Mouse (Mus musculus) heart, embryonic 13.5 days (tissue): Measurements from ENCODE around the gene Zbtb38. TPM values are rescaled to one million over a fixed set of nuclear protein-coding genes. Genes with fewer than 3 reads are reported as not detected.

Experiments used
- ATAC-seq: fragments of 200-750 bp; cut with Nextera tagmentation; 2 replicates; pipeline ENCODE4 v1.8.0; 2017; ENCODE audit warnings: moderate TSS enrichment; ENCODE audit not compliant: insufficient number of reproducible peaks, low FRiP score, low TSS enrichment; ENCODE audit errors: extremely low read depth
- H3K27ac ChIP-seq: fragments of 300-500 bp; sonication (generic); replicated peaks from 2 replicates; pipeline ENCODE4 v1.5.1; 2015; ENCODE audit warnings: moderate library complexity, mild to moderate bottlenecking, inconsistent platforms
- H3K27me3 ChIP-seq: fragments of 300-500 bp; sonication (generic); replicated peaks from 2 replicates; pipeline ENCODE4 v1.6.1; 2015; ENCODE audit warnings: mild to moderate bottlenecking, inconsistent platforms
- H3K36me3 ChIP-seq: fragments of 300-500 bp; sonication (generic); 2 replicates; pipeline ENCODE4 v1.6.1; 2015; ENCODE audit warnings: mild to moderate bottlenecking, inconsistent platforms
- H3K4me1 ChIP-seq: fragments of 300-500 bp; sonication (generic); 2 replicates; pipeline ENCODE4 v1.6.1; 2015; ENCODE audit warnings: inconsistent platforms
- H3K4me2 ChIP-seq: fragments of 300-500 bp; sonication (generic); 2 replicates; pipeline ENCODE4 v1.6.1; 2015; ENCODE audit warnings: inconsistent platforms, mild to moderate bottlenecking, moderate library complexity
- H3K4me3 ChIP-seq: fragments of 300-500 bp; sonication (generic); 2 replicates; pipeline ENCODE4 v1.5.1; 2015; ENCODE audit warnings: moderate library complexity, mild to moderate bottlenecking, inconsistent platforms
- H3K9ac ChIP-seq: fragments of 300-500 bp; sonication (generic); 2 replicates; pipeline ENCODE4 v1.6.1; 2015; ENCODE audit warnings: inconsistent platforms, mild to moderate bottlenecking, moderate library complexity
- H3K9me3 ChIP-seq: fragments of 300-500 bp; sonication (generic); 2 replicates; pipeline ENCODE4 v1.6.1; 2016; ENCODE audit warnings: inconsistent platforms
- WGBS: fragments of 180-500 bp; shearing (Covaris S2); methylation state at CpG from one replicate; pipeline ENCODE4 v1.1.7; 2015; ENCODE audit warnings: mixed read lengths; 5-methylcytosine and 5-hydroxymethylcytosine counted together
- polyA plus RNA-seq: library from polyadenylated mRNA; unstranded; fragments of >200 nt; fragmentation: Nextera tagmentation; extraction: Ambion mirVana; gene quantifications from 2 replicates; pipeline ENCODE4 v1.2.1, GENCODE M21; 2015

Zbtb38 gene
- polyA plus RNA-seq, 1 experiment from 2014 or later: 27.1 TPM

DNA sequence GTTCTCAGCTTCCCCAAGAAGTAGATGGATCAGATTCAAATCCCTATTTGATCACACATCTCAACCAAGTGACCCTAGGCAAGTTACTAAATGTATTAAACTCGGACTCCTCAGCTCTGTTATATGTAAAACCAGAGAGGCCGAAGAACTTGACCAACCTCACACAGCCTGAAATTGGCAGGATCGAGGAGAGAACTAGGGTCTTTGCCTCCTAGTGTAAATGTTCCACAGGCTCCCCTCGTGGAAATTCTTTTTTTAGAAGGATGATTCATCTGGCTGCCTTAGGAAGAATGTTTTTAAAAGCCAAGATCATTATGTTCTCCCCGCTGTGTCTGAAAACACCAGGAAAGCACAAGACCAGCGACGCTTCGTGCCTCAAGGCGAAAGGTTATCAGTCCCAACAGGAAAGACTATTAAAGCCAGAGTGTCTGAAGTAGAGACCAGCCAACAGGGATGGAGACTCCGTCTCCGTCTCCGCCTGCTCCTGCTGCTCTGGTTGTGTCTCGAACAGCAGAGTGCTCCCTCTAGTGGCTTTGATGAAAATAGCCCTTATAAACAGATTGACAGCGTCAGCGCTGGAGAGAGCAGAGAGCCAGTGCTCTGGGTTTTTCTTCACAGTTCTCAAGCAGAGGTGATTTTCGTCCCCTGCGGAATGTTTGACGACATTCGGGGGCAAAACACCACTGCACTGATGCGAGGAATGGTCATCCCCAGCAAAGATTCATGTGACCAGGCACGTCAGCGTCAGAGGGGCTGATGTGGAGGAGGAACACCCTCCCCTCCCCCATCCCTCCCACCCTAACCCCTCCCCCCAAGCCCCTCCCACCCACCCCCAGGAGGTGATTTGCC is 6.3 kb upstream of the Zbtb38 start:
- Histone ChIP-seq H3K9me3 (no peaks in the 10 kb centered on the region), H3K27ac (peak overlapping the region; percentile 77), H3K4me1 (peaks cover 13% of the 10 kb centered on the region), H3K4me3 (peak overlapping the region; percentile 46), H3K9ac (peak overlapping the region; percentile 79), H3K4me2 (peak overlapping the region; percentile 66), H3K27me3 (no peaks in the 10 kb centered on the region), H3K36me3 (no peaks in the 10 kb centered on the region)
- WGBS: 7% methylated on average over 22 of the region's 22 CpGs
- ATAC-seq: peak; percentile 66; the same call in 1 of the 2 replicates

DNA sequence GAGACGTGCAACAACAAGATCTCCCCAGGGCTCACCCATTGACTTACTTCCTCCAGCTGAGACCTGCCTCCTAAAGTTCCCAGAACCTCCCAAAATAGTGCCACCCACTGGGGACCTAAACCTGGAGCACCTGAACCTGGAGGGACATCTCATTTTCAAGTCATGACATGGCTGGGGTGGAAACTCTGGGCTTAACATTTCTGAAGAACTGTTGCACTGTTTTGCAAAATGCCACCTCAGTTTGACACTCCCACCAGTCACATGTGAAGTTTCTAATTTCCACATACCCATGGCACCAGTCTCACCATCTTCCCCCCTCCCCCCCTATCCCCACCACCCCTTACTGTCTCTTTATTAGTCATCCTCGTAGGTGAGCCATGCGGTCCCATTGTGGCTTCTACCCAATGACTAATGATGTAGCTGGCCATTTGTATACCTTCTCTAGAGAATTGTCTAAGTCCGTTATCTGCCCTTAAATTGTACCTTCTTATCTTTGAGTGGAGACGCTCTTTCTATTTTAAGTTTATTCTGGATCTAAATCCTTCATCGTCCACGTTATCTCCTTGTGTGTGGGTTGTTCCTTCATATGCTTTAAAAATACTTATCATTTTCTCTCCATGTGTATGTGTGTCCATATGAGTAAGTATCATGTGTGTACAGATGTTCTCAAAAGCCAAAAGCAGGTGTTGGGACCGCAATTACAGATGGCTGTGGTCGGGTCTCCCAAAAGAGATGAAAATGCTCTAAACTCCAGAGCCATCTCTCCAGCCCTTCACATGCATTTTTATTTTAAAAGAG is 4.2 kb upstream of the Zbtb38 start:
- H3K27me3 ChIP-seq: no peaks in the 10 kb centered on the region
- H3K9ac ChIP-seq: no peak overlapping the region
- H3K4me1 ChIP-seq: peaks cover 34% of the 10 kb centered on the region
- 69% methylated on average over 9 of the region's 9 CpGs for WGBS
- no peak overlapping the region for H3K27ac ChIP-seq
- H3K4me2 ChIP-seq: no peak overlapping the region
- no peaks in the 10 kb centered on the region for H3K9me3 ChIP-seq
- no peak for ATAC-seq
- no peaks in the 10 kb centered on the region for H3K36me3 ChIP-seq
- H3K4me3 ChIP-seq: no peak overlapping the region

DNA sequence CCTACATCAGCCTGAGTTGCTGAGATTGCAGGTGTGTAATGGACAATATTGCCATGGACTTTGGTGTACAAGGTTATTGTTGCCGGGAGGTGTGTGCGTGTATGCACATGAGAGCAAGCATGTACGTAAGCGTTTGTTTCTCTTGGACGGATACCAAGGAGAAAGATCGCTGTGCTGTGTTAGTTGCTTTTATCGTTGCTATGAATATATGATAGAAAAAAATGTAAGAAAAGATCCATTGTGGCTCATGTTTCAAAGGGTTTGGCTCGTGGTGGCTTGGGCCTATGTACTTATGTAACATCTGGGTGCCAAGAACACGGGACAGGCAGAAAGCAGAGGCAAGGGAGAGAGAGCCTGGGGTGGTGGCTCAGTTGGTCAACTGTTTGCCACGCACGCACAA is 3.1 kb upstream of the Zbtb38 start:
- Histone ChIP-seq H3K4me3 (no peak overlapping the region), H3K27ac (no peak overlapping the region), H3K27me3 (no peaks in the 10 kb centered on the region), H3K4me1 (peaks cover 39% of the 10 kb centered on the region), H3K36me3 (peaks cover 1% of the 10 kb centered on the region; the same call in 1 of the 2 replicates), H3K4me2 (no peak overlapping the region), H3K9me3 (peaks cover under 1% of the 10 kb centered on the region; the same call in 1 of the 2 replicates), H3K9ac (no peak overlapping the region)
- WGBS: 73% methylated on average over 11 of the region's 11 CpGs
- ATAC-seq: no peak

DNA sequence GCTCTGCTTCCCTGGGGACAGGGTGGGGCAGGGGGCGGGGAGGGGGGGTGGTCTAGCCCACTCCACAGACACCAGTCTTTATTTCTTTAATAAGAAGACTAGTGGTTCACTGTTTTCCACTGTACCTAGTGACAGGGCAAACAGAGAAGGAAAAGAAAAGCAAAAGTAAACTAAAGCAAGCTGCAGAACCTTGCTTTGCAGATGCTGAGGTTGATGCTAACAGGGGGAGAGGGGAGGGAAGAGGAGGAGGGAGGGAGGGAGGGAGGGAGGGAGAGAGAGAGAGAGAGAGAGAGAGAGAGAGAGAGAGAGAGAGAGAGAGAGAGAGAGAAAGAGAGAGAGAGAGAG is 2.0 kb upstream of the Zbtb38 start:
- ATAC-seq: no peak
- 0 out of 2 replicates have a peak overlapping the region, but pooled peaks have one; percentile 6 for H3K9ac ChIP-seq
- peaks cover 7% of the 10 kb centered on the region; the same call in 1 of the 2 replicates for H3K9me3 ChIP-seq
- H3K27ac ChIP-seq: no peak overlapping the region
- H3K4me2 ChIP-seq: no peak overlapping the region
- WGBS: 18% methylated on average over 1 of the region's 1 CpGs
- no peaks in the 10 kb centered on the region for H3K27me3 ChIP-seq
- H3K4me3 ChIP-seq: no peak overlapping the region
- peaks cover 39% of the 10 kb centered on the region for H3K4me1 ChIP-seq
- H3K36me3 ChIP-seq: peaks cover 12% of the 10 kb centered on the region

DNA sequence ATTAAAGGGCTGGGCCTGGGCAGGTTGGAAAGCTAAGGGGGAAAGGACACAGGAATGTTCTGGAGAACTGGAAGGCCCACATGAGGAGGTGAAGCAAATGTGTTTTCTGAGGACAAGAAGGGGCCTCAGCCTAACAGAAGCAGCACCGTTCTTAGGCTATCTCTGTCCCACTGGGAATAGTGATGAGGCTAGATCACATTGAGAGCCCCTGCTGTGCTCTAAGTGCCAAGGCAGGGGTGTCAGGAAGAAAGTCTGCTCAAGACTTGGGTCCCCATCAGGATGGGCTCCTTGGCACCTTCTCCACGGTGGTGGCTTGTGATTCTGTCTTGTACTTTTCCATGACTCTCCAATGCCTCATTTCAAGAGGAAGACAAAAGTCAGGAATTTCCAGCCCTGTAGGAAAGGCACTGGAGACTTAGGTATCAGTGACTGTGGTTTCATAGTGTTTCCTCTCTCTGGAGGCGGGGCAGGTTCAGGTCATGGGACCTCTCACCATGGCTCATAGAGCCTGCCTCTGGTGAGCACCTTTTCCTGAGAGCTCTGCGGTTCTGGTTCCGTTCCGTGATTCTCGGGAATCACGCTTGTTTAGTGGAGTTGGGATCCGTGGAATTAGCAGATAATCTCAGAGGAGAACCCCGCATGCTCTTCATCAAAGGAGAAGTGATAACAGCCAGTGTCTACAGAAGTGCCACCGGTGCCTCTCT is 1.4 kb upstream of the Zbtb38 start:
- no peak overlapping the region for H3K4me2 ChIP-seq
- H3K36me3 ChIP-seq: peaks cover 17% of the 10 kb centered on the region
- H3K9me3 ChIP-seq: peaks cover 7% of the 10 kb centered on the region; the same call in 1 of the 2 replicates
- H3K4me3 ChIP-seq: no peak overlapping the region
- no peaks in the 10 kb centered on the region for H3K27me3 ChIP-seq
- no peak for ATAC-seq
- H3K9ac ChIP-seq: 0 out of 2 replicates have a peak overlapping the region, but pooled peaks have one; percentile 6
- peaks cover 39% of the 10 kb centered on the region for H3K4me1 ChIP-seq
- H3K27ac ChIP-seq: peak overlapping the region; percentile 89
- 25% methylated on average over 11 of the region's 11 CpGs for WGBS

DNA sequence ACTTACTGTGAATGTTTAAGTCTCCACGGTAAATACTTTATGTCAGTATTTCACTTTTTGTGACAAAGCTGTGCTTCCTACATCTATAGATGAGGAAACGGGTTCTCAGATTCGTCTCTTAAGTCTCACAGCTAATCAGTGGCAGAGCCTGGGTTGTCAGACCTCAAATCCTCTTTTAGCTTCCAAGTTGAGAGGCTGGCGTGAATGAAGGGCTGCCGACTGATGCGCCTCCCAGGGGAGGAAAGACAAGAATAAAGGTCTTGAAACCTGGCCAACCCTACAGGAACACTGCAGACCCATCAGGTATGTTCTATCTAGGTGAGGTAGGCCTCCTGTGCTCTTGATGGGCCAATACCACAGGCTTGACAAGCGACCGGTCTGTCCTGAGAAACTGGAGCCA is 761 bp upstream of the Zbtb38 start:
- peaks cover 33% of the 10 kb centered on the region for H3K4me1 ChIP-seq
- H3K4me3 ChIP-seq: no peak overlapping the region
- H3K36me3 ChIP-seq: peaks cover 24% of the 10 kb centered on the region
- H3K27me3 ChIP-seq: no peaks in the 10 kb centered on the region
- 80% methylated on average over 8 of the region's 8 CpGs for WGBS
- H3K9ac ChIP-seq: no peak overlapping the region
- ATAC-seq: no peak
- H3K4me2 ChIP-seq: no peak overlapping the region
- peak overlapping the region; percentile 89 for H3K27ac ChIP-seq
- H3K9me3 ChIP-seq: peaks cover 7% of the 10 kb centered on the region; the same call in 1 of the 2 replicates

DNA sequence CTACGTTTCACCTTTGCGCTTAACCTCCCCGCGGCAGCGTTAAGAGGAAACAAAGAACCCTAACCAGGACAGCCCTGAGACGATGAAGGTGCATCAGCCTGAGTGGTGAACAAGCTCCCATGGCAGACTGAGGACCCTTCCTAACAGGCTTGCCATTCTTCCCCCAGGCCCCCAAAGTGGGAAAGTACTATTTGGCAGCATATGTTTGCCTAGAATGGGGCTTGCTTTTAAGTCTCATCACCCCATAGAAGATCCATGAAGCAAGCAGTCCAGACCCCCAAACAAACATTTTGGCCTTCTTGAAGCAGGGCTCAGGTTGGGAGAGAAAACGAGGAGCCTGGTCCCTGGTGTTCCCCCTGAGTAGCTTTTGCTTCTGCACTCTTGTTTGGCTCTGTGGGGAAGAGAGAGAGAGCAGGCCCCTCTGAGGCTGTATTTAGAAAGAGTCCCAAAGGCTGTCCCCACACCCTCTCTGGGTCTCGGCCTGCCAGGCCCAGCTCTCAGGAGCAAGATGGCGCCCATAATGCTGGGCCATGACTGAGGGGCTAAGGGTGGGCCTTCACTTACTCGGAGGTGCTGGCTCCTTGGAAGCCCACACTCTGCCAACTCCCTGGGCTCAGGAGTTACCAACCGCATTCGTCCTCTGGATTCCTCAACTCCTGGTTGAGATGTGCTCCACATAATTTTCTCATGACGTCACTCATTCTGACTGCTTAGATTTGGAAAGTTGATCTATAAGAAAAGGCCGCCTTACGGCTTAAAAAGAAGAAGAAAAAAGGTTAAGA is 619 bp downstream of the Zbtb38 start:
- ATAC-seq: peak; percentile 42; the same call in 1 of the 2 replicates
- H3K4me3 ChIP-seq: peak overlapping the region; percentile 33

DNA sequence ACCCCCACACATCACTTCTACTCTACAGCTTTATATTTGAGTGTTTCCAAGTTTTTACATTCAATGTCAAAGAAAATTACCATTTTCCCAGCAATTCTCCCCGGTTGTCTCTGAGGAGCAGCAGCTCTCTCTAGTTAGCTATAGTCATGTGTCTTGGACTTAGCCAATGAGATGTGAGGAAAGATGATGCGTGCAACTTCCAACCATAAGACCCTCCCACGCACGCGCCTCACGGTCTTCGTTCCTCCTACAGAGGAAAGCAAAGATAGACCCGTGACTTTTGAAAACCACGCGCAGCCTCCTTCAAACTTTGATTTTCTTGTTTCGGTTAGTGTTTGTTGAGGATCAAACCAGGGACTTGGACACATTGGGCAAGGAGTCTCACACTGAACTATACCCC is 2.0 kb downstream of the Zbtb38 start:
- ATAC-seq: no peak
- H3K36me3 ChIP-seq: peaks cover 46% of the 10 kb centered on the region
- WGBS: 91% methylated on average over 11 of the region's 11 CpGs
- no peak overlapping the region for H3K4me2 ChIP-seq
- H3K27ac ChIP-seq: no peak overlapping the region
- H3K9ac ChIP-seq: no peak overlapping the region
- no peak overlapping the region for H3K4me3 ChIP-seq
- H3K4me1 ChIP-seq: peaks cover 33% of the 10 kb centered on the region
- no peaks in the 10 kb centered on the region for H3K27me3 ChIP-seq
- peaks cover 7% of the 10 kb centered on the region; the same call in 1 of the 2 replicates for H3K9me3 ChIP-seq

More for the DNA sequence above, 619 bp downstream of the Zbtb38 start:
- peak overlapping the region; percentile 63 for H3K9ac ChIP-seq
- no peaks in the 10 kb centered on the region for H3K27me3 ChIP-seq
- 79% methylated on average over 15 of the region's 15 CpGs for WGBS
- peaks cover 38% of the 10 kb centered on the region for H3K36me3 ChIP-seq
- peaks cover 7% of the 10 kb centered on the region; the same call in 1 of the 2 replicates for H3K9me3 ChIP-seq
- peak overlapping the region; percentile 89 for H3K27ac ChIP-seq
- peaks cover 33% of the 10 kb centered on the region for H3K4me1 ChIP-seq
- peak overlapping the region; percentile 57 for H3K4me2 ChIP-seq

DNA sequence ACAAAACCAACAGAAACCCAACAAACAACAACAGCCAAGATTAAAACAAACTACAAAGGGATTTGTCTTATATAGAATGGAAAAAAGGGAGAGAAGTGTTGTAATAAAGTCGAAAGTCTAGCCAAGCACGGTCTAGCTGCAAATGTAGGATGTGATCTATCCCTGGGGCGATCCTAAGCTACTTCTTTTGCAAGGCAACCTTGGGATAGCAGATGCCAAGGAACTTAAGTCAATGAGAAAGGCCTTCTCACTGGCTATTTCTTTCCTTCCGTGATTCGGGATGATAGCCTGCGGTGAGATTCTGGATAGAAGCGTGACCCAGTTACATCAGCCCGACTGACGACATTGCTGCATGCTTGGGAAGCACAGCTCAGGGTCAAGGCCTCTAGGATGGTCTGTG is 6.1 kb downstream of the Zbtb38 start:
- no peak overlapping the region for H3K4me3 ChIP-seq
- H3K4me1 ChIP-seq: peaks cover 6% of the 10 kb centered on the region
- H3K36me3 ChIP-seq: peaks cover 53% of the 10 kb centered on the region
- 84% methylated on average over 9 of the region's 9 CpGs for WGBS
- ATAC-seq: no peak
- H3K4me2 ChIP-seq: no peak overlapping the region
- H3K27ac ChIP-seq: no peak overlapping the region
- H3K9ac ChIP-seq: no peak overlapping the region
- H3K9me3 ChIP-seq: peaks cover 7% of the 10 kb centered on the region; the same call in 1 of the 2 replicates
- no peaks in the 10 kb centered on the region for H3K27me3 ChIP-seq

DNA sequence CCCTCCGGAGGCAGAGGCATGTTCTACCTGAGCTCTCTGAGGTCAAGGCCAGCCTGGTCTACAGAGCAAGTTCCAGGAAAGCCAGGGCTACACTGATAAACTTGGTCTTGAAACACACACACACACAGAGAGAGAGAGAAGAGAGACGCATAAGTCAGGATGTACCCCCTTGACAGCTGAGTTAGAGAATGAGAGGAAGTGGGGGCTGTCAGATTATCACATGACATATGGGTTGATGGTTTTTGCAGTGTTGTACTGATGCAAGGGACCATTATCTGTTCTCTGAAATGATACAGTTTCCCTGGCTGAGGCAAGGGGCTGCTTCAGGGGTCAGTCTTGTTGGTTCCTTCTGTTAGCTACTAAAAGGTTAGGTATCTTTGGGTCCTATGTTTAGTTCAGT is 7.7 kb downstream of the Zbtb38 start:
- Histone ChIP-seq H3K4me3 (no peak overlapping the region), H3K36me3 (peaks cover 44% of the 10 kb centered on the region), H3K27me3 (no peaks in the 10 kb centered on the region), H3K27ac (no peak overlapping the region), H3K9ac (no peak overlapping the region), H3K9me3 (no peaks in the 10 kb centered on the region), H3K4me2 (no peak overlapping the region), H3K4me1 (peaks cover 17% of the 10 kb centered on the region)
- 0 out of 2 replicates have a peak, but pooled peaks have one; percentile 29 for ATAC-seq
- WGBS: 61% methylated on average over 2 of the region's 2 CpGs
